Comparison of ENCODE assay signal across 11 mouse cellular contexts in genomic region chr15:97374085-97374844, GRCm38 (mm10).
A peak's percentile ranks its signal among the peaks of the same experiment; 100 is the strongest.
DNase-seq lines count a peak whose midpoint lies in the region; ATAC-seq and TF ChIP-seq lines count a peak whose summit lies in the region.
"Had no signal": no experiment of that assay in that cellular context is flagged by ENCODE, and none has a peak within 500 bp of the region (broad histone marks: within the 10 kb centered on the region; RNA-seq: fewer than 3 reads in every experiment).

No protein-coding gene starts in this region.

- intact Hi-C loops in heart, adult 2 months (cut with DNase I), result loop anchor here (5.0 kb wide), 1 partner anchor 127 kb away; the partner anchor contains the start of genes Amigo2 and Pced1b

- H3K9ac ChIP-seq in heart, adult 2 months (ENCODE audit: low read depth, low read length), result no peak overlapping the region; the same call in 1 of the 2 replicates
- no peak overlapping the region for H3K9ac ChIP-seq in lung, embryonic 16.5 days (ENCODE audit: low read length)
- no peak overlapping the region for H3K9ac ChIP-seq in MEL (ENCODE audit: control insufficient read depth, low read depth, low read length, poor library complexity, severe bottlenecking)
- peak overlapping the region; percentile 37 for H3K9ac ChIP-seq in liver, embryonic 13.5 days

- peak overlapping the region; percentile 57 for H3K27ac ChIP-seq in heart, adult 2 months
- H3K27ac ChIP-seq in lung, embryonic 16.5 days (ENCODE audit: low read length), result no peak overlapping the region
- no peak overlapping the region for H3K27ac ChIP-seq in MEL (ENCODE audit: control insufficient read depth, low read depth, low read length)
- H3K27ac ChIP-seq in liver, embryonic 13.5 days, result no peak overlapping the region

- TF ChIP-seq CTCF in heart, adult 2 months (IDR thresholded peaks at IDR 0.05), result no peak
- TF ChIP-seq CTCF in MEL (IDR thresholded peaks at IDR 0.05 in 2 of 3, conservative IDR thresholded peaks at IDR 0.05 in 1 of 3; ENCODE audit: control insufficient read depth in 1 of 3, insufficient read depth in 1 of 3, low read depth in 2 of 3, low read length in 3 of 3, poor library complexity in 1 of 3, severe bottlenecking in 1 of 3), result no peak

- DNase-seq in heart, adult 2 months, result no peak
- DNase-seq in heart, adult 8-10 months (ENCODE audit: low spot score), result no peak
- no peak for DNase-seq in lung, postnatal 10 days
- no peak for DNase-seq in MEL (ENCODE audit: low read depth, low spot score)
- DNase-seq in liver, embryonic 13.5 days, result no peak
- no peak for DNase-seq in frontal cortex, postnatal 10 days (ENCODE audit: low spot score in 2 of 2)
- DNase-seq: cerebellum, postnatal 36 days; right cerebral cortex, adult 18-20 months had no signal

- H3K4me3 ChIP-seq in heart, adult 2 months, result no peak overlapping the region
- H3K4me3 ChIP-seq in lung, embryonic 16.5 days (ENCODE audit: low read length), result no peak overlapping the region
- H3K4me3 ChIP-seq in MEL (ENCODE audit: control insufficient read depth in 1 of 2, insufficient read depth in 1 of 2, low read depth in 2 of 2, low read length in 2 of 2), result no peak overlapping the region
- no peak overlapping the region for H3K4me3 ChIP-seq in liver, embryonic 13.5 days (replicated peaks)

- 73% methylated on average over 8 of the region's 8 CpGs for WGBS in heart, adult 2 months
- WGBS in lung, embryonic 16.5 days, result 76% methylated on average over 8 of the region's 8 CpGs
- 50% methylated on average over 8 of the region's 8 CpGs for WGBS in liver, embryonic 13.5 days (ENCODE audit: insufficient replicate concordance)

- H3K36me3 ChIP-seq in heart, adult 2 months (ENCODE audit: control insufficient read depth, insufficient read depth, low read length), result no peaks in the 10 kb centered on the region
- H3K36me3 ChIP-seq in lung, embryonic 16.5 days (ENCODE audit: control insufficient read depth, insufficient read depth, low read length), result no peaks in the 10 kb centered on the region
- H3K36me3 ChIP-seq in MEL (ENCODE audit: control insufficient read depth in 1 of 2, insufficient read depth in 2 of 2, low read length in 2 of 2), result peaks cover 0 to 37% of the 10 kb centered on the region in 2 experiments; a peak in 2 of 4 replicates
- no peaks in the 10 kb centered on the region; the same call in 1 of the 2 replicates for H3K36me3 ChIP-seq in liver, embryonic 13.5 days

- TF ChIP-seq EP300 in heart, adult 2 months (IDR thresholded peaks at IDR 0.05; ENCODE audit: insufficient read depth, low read depth, low read length), result no peak
- no peak for TF ChIP-seq EP300 in MEL (IDR thresholded peaks at IDR 0.05; ENCODE audit: low read depth in 1 of 2, low read length in 2 of 2)

- peaks cover 1% of the 10 kb centered on the region for H3K4me1 ChIP-seq in heart, adult 2 months (ENCODE audit: control insufficient read depth, insufficient read depth, low read length)
- H3K4me1 ChIP-seq in lung, embryonic 16.5 days (replicated peaks; ENCODE audit: control insufficient read depth, insufficient read depth, low read length), result peaks cover 17% of the 10 kb centered on the region
- peaks cover 3 to 32% of the 10 kb centered on the region in 2 experiments for H3K4me1 ChIP-seq in MEL (ENCODE audit: control insufficient read depth in 1 of 2, insufficient read depth in 2 of 2, low read length in 2 of 2)
- peaks cover 67% of the 10 kb centered on the region for H3K4me1 ChIP-seq in liver, embryonic 13.5 days (replicated peaks)

- no peak for TF ChIP-seq RAD21 in MEL (IDR thresholded peaks at IDR 0.05; ENCODE audit: low read depth, low read length)

- TF ChIP-seq POLR2A in heart, adult 2 months (IDR thresholded peaks at IDR 0.05; ENCODE audit: insufficient read depth, low read depth, low read length), result no peak
- 0 out of 4 replicates have a peak, but pooled peaks of 1 of the 2 experiments have one; percentile 1 for TF ChIP-seq POLR2A in MEL (IDR thresholded peaks at IDR 0.05; ENCODE audit: control insufficient read depth in 1 of 2, insufficient read depth in 1 of 2, low read depth in 1 of 2, low read length in 2 of 2, poor library complexity in 1 of 2)

- ATAC-seq in lung, embryonic 16.5 days (ENCODE audit: low read depth), result no peak
- no peak for ATAC-seq in liver, embryonic 13.5 days (ENCODE audit: low read depth)
- ATAC-seq in megakaryocyte-erythroid progenitor cell, adult 5-6 weeks (replicated peaks; ENCODE audit: low FRiP score, low TSS enrichment, poor library complexity, severe bottlenecking), result no peak
- ATAC-seq: forebrain, embryonic 14.5 days had no signal

- H3K9me3 ChIP-seq in lung, embryonic 16.5 days (ENCODE audit: control insufficient read depth, low read length), result no peaks in the 10 kb centered on the region
- H3K9me3 ChIP-seq in MEL (replicated peaks; ENCODE audit: insufficient read depth, low read length), result no peaks in the 10 kb centered on the region
- no peaks in the 10 kb centered on the region for H3K9me3 ChIP-seq in liver, embryonic 13.5 days (replicated peaks)

- H3K27me3 ChIP-seq in heart, adult 2 months (ENCODE audit: control insufficient read depth, insufficient read depth, low read length), result no peaks in the 10 kb centered on the region
- no peaks in the 10 kb centered on the region for H3K27me3 ChIP-seq in lung, embryonic 16.5 days (ENCODE audit: control insufficient read depth, insufficient read depth, low read depth, low read length)
- H3K27me3 ChIP-seq in MEL (ENCODE audit: control insufficient read depth in 1 of 2, insufficient read depth in 2 of 2, low read length in 2 of 2), result no peaks in the 10 kb centered on the region
- no peaks in the 10 kb centered on the region for H3K27me3 ChIP-seq in liver, embryonic 13.5 days

- no peaks in the 10 kb centered on the region for H3K79me2 ChIP-seq in heart, adult 2 months (replicated peaks; ENCODE audit: control insufficient read depth, insufficient read depth, low read length)
- no peaks in the 10 kb centered on the region for H3K79me2 ChIP-seq in MEL (ENCODE audit: control insufficient read depth, insufficient read depth, low read length, poor library complexity)

- peak overlapping the region; percentile 48; the same call in 1 of the 2 replicates for H3K4me2 ChIP-seq in lung, embryonic 16.5 days (ENCODE audit: low read depth, low read length)
- peak overlapping the region; percentile 64 for H3K4me2 ChIP-seq in liver, embryonic 13.5 days

TF ChIP-seq in MEL, 35 proteins besides CTCF, POLR2A, EP300 and RAD21:
- 0 out of 2 replicates have a peak, but pooled peaks have one; percentile 33 for TF ChIP-seq ZNF384 (IDR thresholded peaks at IDR 0.05; ENCODE audit: low read depth, low read length)
- no peak for TF ChIP-seq GATA1 (IDR thresholded peaks at IDR 0.05; ENCODE audit: low read depth, low read length)
